Mouse (Mus musculus) CD4-positive, CD25-positive, alpha-beta regulatory T cell, adult 4 months (primary cell): ENCODE results near the gene Nsmf. TPM values are rescaled to one million over a fixed set of nuclear protein-coding genes. Genes with fewer than 3 reads are reported as not detected.

Experiments used
- ATAC-seq: one replicate; pipeline ENCODE4 v1.8.0; 2017
- polyA plus RNA-seq, 2 experiments: library from polyadenylated mRNA; unstranded; fragments of 100-300 nt; shearing (Covaris generic); gene quantifications; one replicate each; pipeline ENCODE4 v1.2.1; 2017

The Nsmf gene
- polyA plus RNA-seq, 2 experiments from 2014 or later, result 8.6 to 13.7 TPM

- ATAC-seq, result no peak
These were observed 33.7 kb downstream of the Nsmf start for GRCm38 (mm10) chr2:25087842-25088241.

GRCm38 (mm10) chr2:25088636-25089035 is 34.5 kb downstream of the Nsmf start:
- ATAC-seq, result no peak

- ATAC-seq, result no peak
These were observed 40.6 kb downstream of the Nsmf start for GRCm38 (mm10) chr2:25094785-25095108.

- ATAC-seq, result peak; percentile 86
These were observed 41.1 kb downstream of the Nsmf start, which contains the start of gene Noxa1 for GRCm38 (mm10) chr2:25095109-25095850. Noxa1 (minus strand) TSS chr2:25095149.

GRCm38 (mm10) chr2:25098005-25098615 is 44.0 kb downstream of the Nsmf start:
- ATAC-seq, result no peak

- ATAC-seq, result no peak
These were observed 44.8 kb downstream of the Nsmf start for GRCm38 (mm10) chr2:25098956-25099355.

- peak; percentile 53 for ATAC-seq
These were observed 45.5 kb downstream of the Nsmf start for GRCm38 (mm10) chr2:25099703-25100102.

GRCm38 (mm10) chr2:25104122-25104521 is 50.0 kb downstream of the Nsmf start:
- no peak for ATAC-seq

- ATAC-seq, result no peak
These were observed 51.9 kb downstream of the Nsmf start for GRCm38 (mm10) chr2:25106045-25106444.

- ATAC-seq, result no peak
These were observed 55.3 kb downstream of the Nsmf start for GRCm38 (mm10) chr2:25109487-25109886.

GRCm38 (mm10) chr2:25110505-25111183 is 56.5 kb downstream of the Nsmf start:
- no peak for ATAC-seq

- ATAC-seq, result peak; percentile 95
These were observed 57.1 kb downstream of the Nsmf start for GRCm38 (mm10) chr2:25111184-25111791.

Other genes starting within 250 kb of the Nsmf start
- 10 to 100 TPM; 49.2 to 76.4 TPM for gene Ehmt1, start 134.7 kb upstream of the Nsmf start, polyA plus RNA-seq
- gene Arrdc1, start 119.1 kb upstream of the Nsmf start, polyA plus RNA-seq, result 100 to 1,000 TPM; 223 to 311 TPM
- gene Zmynd19, start 104.6 kb upstream of the Nsmf start, polyA plus RNA-seq, result 1 to 10 TPM in 1 of 2 experiments, under 1 TPM in 1; 0.89 to 1.4 TPM
- 10 to 100 TPM; 34.2 to 42.6 TPM for gene Dph7, start 92.0 kb upstream of the Nsmf start, polyA plus RNA-seq
- gene Mrpl41, start 79.3 kb upstream of the Nsmf start, polyA plus RNA-seq, result 10 to 100 TPM; 91.6 to 98.5 TPM
- 100 to 1,000 TPM in 1 of 2 experiments, 10 to 100 TPM in 1; 65.8 to 117 TPM for gene Pnpla7, start 78.3 kb upstream of the Nsmf start, polyA plus RNA-seq
- under 1 TPM in 1 of 2 experiments, not detected in 1; 0.52 TPM for gene Entpd8, start 25.9 kb downstream of the Nsmf start, polyA plus RNA-seq
- 1 to 10 TPM; 5.5 to 7.0 TPM for gene Noxa1, start 40.8 kb downstream of the Nsmf start, polyA plus RNA-seq
- gene Nrarp, start 126.4 kb downstream of the Nsmf start, polyA plus RNA-seq, result under 1 TPM in 1 of 2 experiments, not detected in 1; 0.28 TPM
- 10 to 100 TPM; 60.5 to 94.3 TPM for gene Tor4a, start 142.5 kb downstream of the Nsmf start, polyA plus RNA-seq
- 10 to 100 TPM; 48.2 to 55.8 TPM for gene Nelfb, start 157.1 kb downstream of the Nsmf start, polyA plus RNA-seq
- gene Stpg3, start 160.3 kb downstream of the Nsmf start, polyA plus RNA-seq, result not detected
- not detected for gene Fam166a, start 164.4 kb downstream of the Nsmf start, polyA plus RNA-seq
- 100 to 1,000 TPM in 1 of 2 experiments, 10 to 100 TPM in 1; 94.5 to 120 TPM for gene Tubb4b, start 170.3 kb downstream of the Nsmf start, polyA plus RNA-seq
- gene Slc34a3, start 180.0 kb downstream of the Nsmf start, polyA plus RNA-seq, result not detected
- not detected for gene Rnf224, start 182.4 kb downstream of the Nsmf start, polyA plus RNA-seq
- gene Rnf208, start 187.9 kb downstream of the Nsmf start, polyA plus RNA-seq, result under 1 TPM; 0.38 to 0.57 TPM
- gene Cysrt1, start 188.1 kb downstream of the Nsmf start, polyA plus RNA-seq, result not detected
- 1 to 10 TPM; 5.9 to 7.1 TPM for gene AL732309.1, start 192.5 kb downstream of the Nsmf start, polyA plus RNA-seq
- 10 to 100 TPM in 1 of 2 experiments, 1 to 10 TPM in 1; 9.5 to 10.4 TPM for gene Tmem203, start 201.1 kb downstream of the Nsmf start, polyA plus RNA-seq
- gene Tprn, start 208.3 kb downstream of the Nsmf start, polyA plus RNA-seq, result 1 to 10 TPM; 1.8 to 3.8 TPM
- 100 to 1,000 TPM; 124 to 131 TPM for gene Ssna1, start 218.1 kb downstream of the Nsmf start, polyA plus RNA-seq
- 10 to 100 TPM; 34.8 to 54.1 TPM for gene Anapc2, start 218.1 kb downstream of the Nsmf start, polyA plus RNA-seq
- gene Tmem210, start 233.8 kb downstream of the Nsmf start, polyA plus RNA-seq, result not detected
- not detected for gene Lrrc26, start 235.6 kb downstream of the Nsmf start, polyA plus RNA-seq